Mouse (Mus musculus) lung, adult 2 months (tissue): ENCODE data around the gene E130114P18Rik.

Experiments used
- CTCF ChIP-seq: fragments of 200-500 bp; IDR thresholded peaks from 2 replicates; pipeline ENCODE4 v1.5.1; 2011; ENCODE audit warnings: mild to moderate bottlenecking, low read length, control low read depth; ENCODE audit not compliant: insufficient read depth
- POLR2A ChIP-seq: fragments of 200-500 bp; IDR thresholded peaks from 2 replicates; pipeline ENCODE4 v1.6.1; 2011; ENCODE audit warnings: low read depth, mild to moderate bottlenecking, control low read depth, low read length, borderline replicate concordance; ENCODE audit errors: extremely low read depth

- TF ChIP-seq POLR2A: no peak
- TF ChIP-seq CTCF: no peak
These were observed 27.4 kb upstream of the E130114P18Rik start for GRCm38 (mm10) chr4:97805255-97805654.
